Mouse (Mus musculus) neural tube, embryonic 11.5 days (tissue): Measurements from ENCODE around the gene Cfap126. TPM values are rescaled to one million over a fixed set of nuclear protein-coding genes. Genes with fewer than 3 reads are reported as not detected.

Source experiments
- ATAC-seq: fragments of 200-750 bp; cut with Nextera tagmentation; 2 replicates; pipeline ENCODE4 v1.8.0; 2017; ENCODE audit warnings: moderate number of reproducible peaks, mild to moderate bottlenecking, moderate TSS enrichment, moderate library complexity; ENCODE audit not compliant: insufficient read depth, low FRiP score, low TSS enrichment
- DNase-seq: peaks from one replicate; pipeline ENCODE4 v3.0.0-alpha.2; 2015; ENCODE audit warnings: low spot score
- H3K27ac ChIP-seq: fragments of 300-500 bp; sonication (generic); 2 replicates; pipeline ENCODE4 v1.5.1; 2014; ENCODE audit warnings: low read depth, mild to moderate bottlenecking, low read length
- H3K27me3 ChIP-seq: fragments of 300-500 bp; sonication (generic); 2 replicates; pipeline ENCODE4 v1.6.1; 2014; ENCODE audit warnings: mild to moderate bottlenecking, low read length, mixed read lengths; ENCODE audit not compliant: control insufficient read depth, insufficient read depth
- H3K36me3 ChIP-seq: fragments of 300-500 bp; sonication (generic); 2 replicates; pipeline ENCODE4 v1.6.1; 2014; ENCODE audit warnings: mild to moderate bottlenecking, low read length, moderate library complexity, mixed read lengths; ENCODE audit not compliant: control insufficient read depth, insufficient read depth
- H3K4me1 ChIP-seq: fragments of 300-500 bp; sonication (generic); 2 replicates; pipeline ENCODE4 v1.6.1; 2014; ENCODE audit warnings: low read length, mixed read lengths; ENCODE audit not compliant: control insufficient read depth, insufficient read depth
- H3K4me2 ChIP-seq: fragments of 300-500 bp; sonication (generic); 2 replicates; pipeline ENCODE4 v1.6.1; 2014; ENCODE audit warnings: low read depth, mild to moderate bottlenecking, moderate library complexity
- H3K4me3 ChIP-seq: fragments of 300-500 bp; sonication (generic); 2 replicates; pipeline ENCODE4 v1.5.1; 2014; ENCODE audit warnings: low read depth, low read length
- H3K9ac ChIP-seq: fragments of 300-500 bp; sonication (generic); 2 replicates; pipeline ENCODE4 v1.6.1; 2014; ENCODE audit warnings: mild to moderate bottlenecking, low read length
- H3K9me3 ChIP-seq: fragments of 300-500 bp; sonication (generic); 2 replicates; pipeline ENCODE4 v1.6.1; 2016; ENCODE audit warnings: low read length; ENCODE audit not compliant: control insufficient read depth
- WGBS: fragments of 180-500 bp; shearing (Covaris S2); extraction: QIAGEN DNeasy Blood & Tissue Kit; methylation state at CpG from one replicate; pipeline ENCODE4 v1.1.7; 2014; 5-methylcytosine and 5-hydroxymethylcytosine counted together
- polyA plus RNA-seq: library from polyadenylated mRNA; unstranded; fragments of >200 nt; fragmentation: Nextera tagmentation; extraction: Ambion mirVana; gene quantifications from 2 replicates; pipeline ENCODE4 v1.2.1, GENCODE M21; 2014

Gene Cfap126
- polyA plus RNA-seq, 1 experiment from 2014 or later = 2.2 TPM

- Histone ChIP-seq H3K4me2 (peak overlapping the region; percentile 52), H3K4me1 (peaks cover 3% of the 10 kb centered on the region; the same call in 1 of the 2 replicates), H3K27me3 (no peaks in the 10 kb centered on the region), H3K9me3 (no peaks in the 10 kb centered on the region), H3K9ac (0 out of 2 replicates have a peak overlapping the region, but pooled peaks have one; percentile 20), H3K36me3 (no peaks in the 10 kb centered on the region), H3K27ac (no peak overlapping the region), H3K4me3 (peak overlapping the region; percentile 44)
- ATAC-seq (no peak), DNase-seq (no peak)
- WGBS = 5% methylated on average over 15 of the region's 15 CpGs
Measured at GRCm38 (mm10) chr1:171111781-171112575, 1.7 kb upstream of the Cfap126 start.

GRCm38 (mm10) chr1:171112986-171113385 is 732 bp upstream of the Cfap126 start:
- Histone ChIP-seq H3K9me3 (no peaks in the 10 kb centered on the region), H3K4me1 (peaks cover 3% of the 10 kb centered on the region; the same call in 1 of the 2 replicates), H3K27me3 (no peaks in the 10 kb centered on the region), H3K4me3 (no peak overlapping the region), H3K27ac (no peak overlapping the region), H3K9ac (no peak overlapping the region), H3K36me3 (no peaks in the 10 kb centered on the region), H3K4me2 (no peak overlapping the region)
- ATAC-seq (no peak), DNase-seq (no peak)
- WGBS = 79% methylated on average over 4 of the region's 4 CpGs

GRCm38 (mm10) chr1:171116280-171116679 is 2.6 kb downstream of the Cfap126 start:
- ATAC-seq (no peak), DNase-seq (no peak)
- no peak overlapping the region for H3K4me2 ChIP-seq
- H3K36me3 ChIP-seq = no peaks in the 10 kb centered on the region
- H3K4me3 ChIP-seq = no peak overlapping the region
- no peaks in the 10 kb centered on the region for H3K9me3 ChIP-seq
- no peak overlapping the region for H3K27ac ChIP-seq
- 77% methylated on average over 4 of the region's 4 CpGs for WGBS
- no peaks in the 10 kb centered on the region for H3K27me3 ChIP-seq
- H3K4me1 ChIP-seq = no peaks in the 10 kb centered on the region
- H3K9ac ChIP-seq = no peak overlapping the region

GRCm38 (mm10) chr1:171118269-171118684 is 4.6 kb downstream of the Cfap126 start:
- H3K9ac ChIP-seq = no peak overlapping the region
- no peaks in the 10 kb centered on the region for H3K9me3 ChIP-seq
- H3K4me2 ChIP-seq = no peak overlapping the region
- H3K4me1 ChIP-seq = no peaks in the 10 kb centered on the region
- peak; percentile 65 for DNase-seq
- H3K4me3 ChIP-seq = no peak overlapping the region
- ATAC-seq = no peak
- H3K36me3 ChIP-seq = no peaks in the 10 kb centered on the region
- H3K27ac ChIP-seq = no peak overlapping the region
- H3K27me3 ChIP-seq = no peaks in the 10 kb centered on the region
- 16% methylated on average over 4 of the region's 4 CpGs for WGBS

DNA sequence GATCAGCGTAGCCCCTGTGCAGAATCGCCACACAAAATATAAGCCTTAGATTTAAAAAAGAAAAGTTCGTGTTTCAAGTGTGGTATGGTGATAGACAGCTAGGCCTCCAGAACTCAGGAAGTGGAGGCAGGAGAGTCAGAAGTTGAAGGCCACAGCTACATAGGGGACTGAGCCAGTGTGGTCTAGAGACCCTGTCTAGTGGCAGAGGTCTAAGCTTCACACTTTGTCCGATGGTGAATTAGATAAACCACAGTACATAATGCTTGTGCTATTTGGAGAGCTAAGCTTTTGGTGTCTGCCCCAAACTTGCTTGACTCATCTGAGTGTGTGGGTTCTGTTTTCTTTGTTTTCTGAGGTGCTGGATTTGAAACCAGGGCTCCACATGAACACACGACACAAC is 5.3 kb downstream of the Cfap126 start:
- no peak overlapping the region for H3K4me2 ChIP-seq
- DNase-seq = no peak
- no peaks in the 10 kb centered on the region for H3K27me3 ChIP-seq
- no peak overlapping the region for H3K27ac ChIP-seq
- H3K4me1 ChIP-seq = no peaks in the 10 kb centered on the region
- no peak for ATAC-seq
- H3K9me3 ChIP-seq = no peaks in the 10 kb centered on the region
- 91% methylated on average over 5 of the region's 5 CpGs for WGBS
- no peaks in the 10 kb centered on the region for H3K36me3 ChIP-seq
- no peak overlapping the region for H3K9ac ChIP-seq
- no peak overlapping the region for H3K4me3 ChIP-seq

- 89% methylated on average over 14 of the region's 14 CpGs for WGBS
- ATAC-seq (no peak), DNase-seq (no peak)
- H3K27me3 ChIP-seq = no peaks in the 10 kb centered on the region
- no peak overlapping the region for H3K4me3 ChIP-seq
- no peaks in the 10 kb centered on the region for H3K9me3 ChIP-seq
- H3K4me2 ChIP-seq = no peak overlapping the region
- H3K4me1 ChIP-seq = no peaks in the 10 kb centered on the region
- H3K36me3 ChIP-seq = no peaks in the 10 kb centered on the region
- no peak overlapping the region for H3K27ac ChIP-seq
- H3K9ac ChIP-seq = no peak overlapping the region
Measured at GRCm38 (mm10) chr1:171119405-171119804, 5.7 kb downstream of the Cfap126 start.

DNA sequence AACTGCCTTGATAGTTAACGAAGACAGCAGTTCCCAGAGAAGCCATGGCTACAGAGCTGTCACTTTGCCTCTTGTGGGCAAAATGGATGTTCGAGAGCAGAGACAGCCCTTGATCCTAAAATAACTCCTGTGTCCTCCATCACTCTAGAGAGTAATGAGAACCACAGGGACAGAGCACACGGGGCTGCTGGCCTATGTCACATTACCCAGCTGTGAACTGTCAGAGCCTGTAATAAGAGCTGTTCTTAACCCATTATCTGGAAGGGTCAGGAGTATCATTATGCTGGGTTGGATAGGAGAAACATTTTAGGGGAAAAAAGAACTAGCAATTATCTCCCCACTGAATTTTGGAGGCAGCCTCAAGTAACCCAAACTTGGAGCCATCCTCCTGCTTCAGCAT is 7.2 kb downstream of the Cfap126 start:
- Histone ChIP-seq H3K9ac (no peak overlapping the region), H3K27me3 (no peaks in the 10 kb centered on the region), H3K9me3 (no peaks in the 10 kb centered on the region), H3K27ac (no peak overlapping the region), H3K4me2 (no peak overlapping the region), H3K36me3 (no peaks in the 10 kb centered on the region), H3K4me1 (no peaks in the 10 kb centered on the region), H3K4me3 (no peak overlapping the region)
- no peak for DNase-seq
- no peak for ATAC-seq
- WGBS = 53% methylated on average over 3 of the region's 3 CpGs

- Histone ChIP-seq H3K4me1 (no peaks in the 10 kb centered on the region), H3K4me3 (no peak overlapping the region), H3K27me3 (no peaks in the 10 kb centered on the region), H3K27ac (no peak overlapping the region), H3K9ac (no peak overlapping the region), H3K36me3 (no peaks in the 10 kb centered on the region), H3K9me3 (no peaks in the 10 kb centered on the region), H3K4me2 (no peak overlapping the region)
- ATAC-seq (no peak), DNase-seq (no peak)
- whole genome bisulfite sequencing = 46% methylated on average over 5 of the region's 5 CpGs
Measured at GRCm38 (mm10) chr1:171121839-171122238, 8.1 kb downstream of the Cfap126 start.

GRCm38 (mm10) chr1:171122932-171123331 is 9.2 kb downstream of the Cfap126 start:
- no peaks in the 10 kb centered on the region for H3K36me3 ChIP-seq
- H3K9ac ChIP-seq = no peak overlapping the region
- H3K4me3 ChIP-seq = no peak overlapping the region
- no peak; the same call in 1 of the 2 replicates for ATAC-seq
- 41% methylated on average over 7 of the region's 7 CpGs for WGBS
- no peak overlapping the region for H3K27ac ChIP-seq
- no peak overlapping the region for H3K4me2 ChIP-seq
- no peak for DNase-seq
- H3K27me3 ChIP-seq = no peaks in the 10 kb centered on the region
- H3K9me3 ChIP-seq = no peaks in the 10 kb centered on the region
- no peaks in the 10 kb centered on the region for H3K4me1 ChIP-seq
